Mouse (Mus musculus): ENCODE measurements around the gene Mrgpra1.
"Not testable (repeated sequence)": the region's sequence is repeated elsewhere in the genome, so short reads cannot be mapped to it uniquely, and the experiment has no call there.

Mrgpra1 gene

GRCm38 (mm10) chr7:47354140-47354539, at the start of gene Mrgpra1:
Gene Mrgpra1, minus strand, starts transcription at chr7:47354240.
- no peak for DNase-seq (ENCODE audit: low spot score in 2 of 2)

GRCm38 (mm10) chr7:47401125-47401524, 47.1 kb upstream of the Mrgpra1 start:
- DNase-seq (ENCODE audit: low spot score in 2 of 2): no peak

- no peak for DNase-seq (ENCODE audit: low spot score in 2 of 2)
These were observed 5.6 kb downstream of the Mrgpra1 start for GRCm38 (mm10) chr7:47348421-47348820.

- no peak for DNase-seq (ENCODE audit: low spot score in 2 of 2)
These were observed 8.0 kb downstream of the Mrgpra1 start for GRCm38 (mm10) chr7:47345905-47346478.

GRCm38 (mm10) chr7:47341887-47342286, 12.2 kb downstream of the Mrgpra1 start:
- DNase-seq (ENCODE audit: low spot score in 2 of 2): not testable (repeated sequence)

- not testable (repeated sequence) for DNase-seq (ENCODE audit: low spot score in 2 of 2)
These were observed 12.7 kb downstream of the Mrgpra1 start for GRCm38 (mm10) chr7:47341389-47341788.

GRCm38 (mm10) chr7:47318299-47318698, 35.7 kb downstream of the Mrgpra1 start:
- no peak for DNase-seq (ENCODE audit: low spot score in 2 of 2)

- DNase-seq (ENCODE audit: low spot score in 2 of 2): no peak
These were observed 41.8 kb downstream of the Mrgpra1 start for GRCm38 (mm10) chr7:47312289-47312688.

GRCm38 (mm10) chr7:47309855-47310254, 44.2 kb downstream of the Mrgpra1 start:
- no peak for DNase-seq (ENCODE audit: low spot score in 2 of 2)

- DNase-seq (ENCODE audit: low spot score in 2 of 2): not testable (repeated sequence)
These were observed 49.4 kb downstream of the Mrgpra1 start for GRCm38 (mm10) chr7:47304661-47305060.

- not testable (repeated sequence) for DNase-seq (ENCODE audit: low spot score in 2 of 2)
These were observed 54.4 kb downstream of the Mrgpra1 start for GRCm38 (mm10) chr7:47299612-47300011.

Data from right cerebral cortex, adult 2 months (tissue).